Mouse (Mus musculus) frontal cortex, postnatal 10 days (tissue): ENCODE data around the gene Stac.

Source experiments
- DNase-seq, 2 experiments: peaks; one replicate each; pipeline ENCODE4 v3.0.0; 2022; ENCODE audit warnings: low spot score in 2 of 2, mixed read lengths in 1 of 2

The Stac gene

GRCm38 (mm10) chr9:111514586-111515473 is 175.3 kb downstream of the Stac start:
- DNase-seq, result no peak
